Mouse (Mus musculus) MEL (cell line): ENCODE results near the gene Col6a4. TPM values are rescaled to one million over a fixed set of nuclear protein-coding genes. Genes with fewer than 3 reads are reported as not detected.

ENCODE experiments used
- DNase-seq: peaks from one replicate; pipeline ENCODE4 v3.0.0; 2011; ENCODE audit warnings: low read depth, low spot score
- H3K27ac ChIP-seq: 2 replicates; pipeline ENCODE4 v1.5.1; 2012; ENCODE audit warnings: low read depth, mild to moderate bottlenecking, control low read depth, low read length, moderate library complexity; ENCODE audit not compliant: control insufficient read depth
- H3K27me3 ChIP-seq, 2 experiments: fragments of 150-350 bp in 1 of 2; sonication (generic) in 1 of 2; 2 replicates each; pipeline ENCODE4 v1.6.1; 2012; ENCODE audit warnings: low read length in 2 of 2, mild to moderate bottlenecking in 2 of 2, improper control_type of control experiment in 1 of 2, moderate library complexity in 1 of 2; ENCODE audit not compliant: insufficient read depth in 2 of 2, control insufficient read depth in 1 of 2
- H3K36me3 ChIP-seq, 2 experiments: 2 replicates each; pipeline ENCODE4 v1.6.1; 2012 to 2014; ENCODE audit warnings: low read length in 2 of 2, improper control_type of control experiment in 1 of 2, inconsistent platforms in 1 of 2, mild to moderate bottlenecking in 1 of 2; ENCODE audit not compliant: insufficient read depth in 2 of 2, control insufficient read depth in 1 of 2
- H3K4me1 ChIP-seq, 2 experiments: fragments of 150-350 bp in 1 of 2; sonication (generic) in 1 of 2; 2 replicates each; pipeline ENCODE4 v1.6.1; 2012; ENCODE audit warnings: low read length in 2 of 2, improper control_type of control experiment in 1 of 2, mild to moderate bottlenecking in 1 of 2; ENCODE audit not compliant: insufficient read depth in 2 of 2, control insufficient read depth in 1 of 2
- H3K4me3 ChIP-seq, 2 experiments: fragments of 150-350 bp in 1 of 2; sonication (generic) in 1 of 2; 2 replicates each; pipeline ENCODE4 v1.5.1; 2012; ENCODE audit warnings: low read depth in 2 of 2, low read length in 2 of 2, mild to moderate bottlenecking in 2 of 2, moderate library complexity in 2 of 2, control low read depth in 1 of 2, improper control_type of control experiment in 1 of 2; ENCODE audit not compliant: control insufficient read depth in 1 of 2, insufficient read depth in 1 of 2
- H3K79me2 ChIP-seq: 2 replicates; pipeline ENCODE4 v1.6.1; 2012; ENCODE audit warnings: mild to moderate bottlenecking, low read length, moderate library complexity; ENCODE audit not compliant: control insufficient read depth, poor library complexity, insufficient read depth
- H3K9ac ChIP-seq: 2 replicates; pipeline ENCODE4 v1.6.1; 2012; ENCODE audit warnings: low read depth, mild to moderate bottlenecking, control low read depth, low read length, moderate library complexity; ENCODE audit not compliant: control insufficient read depth, poor library complexity, severe bottlenecking
- H3K9me3 ChIP-seq: fragments of 150-350 bp; sonication (generic); replicated peaks from 2 replicates; pipeline ENCODE4 v1.6.1; 2012; ENCODE audit warnings: mild to moderate bottlenecking, low read length, improper control_type of control experiment, moderate library complexity; ENCODE audit not compliant: insufficient read depth
- CTCF ChIP-seq, 3 experiments: IDR thresholded peaks in 2 of 3; conservative IDR thresholded peaks in 1 of 3; 2 replicates each; pipeline ENCODE4 v1.5.1; 2011 to 2012; ENCODE audit warnings: low read length in 3 of 3, low read depth in 2 of 3, mild to moderate bottlenecking in 2 of 3, improper control_type of control experiment in 1 of 3, inconsistent platforms in 1 of 3, mixed read lengths in 1 of 3, moderate library complexity in 1 of 3; ENCODE audit not compliant: control insufficient read depth in 1 of 3, insufficient read depth in 1 of 3, poor library complexity in 1 of 3, severe bottlenecking in 1 of 3
- HCFC1 ChIP-seq: IDR thresholded peaks from 2 replicates; pipeline ENCODE4 v1.6.1; 2012; ENCODE audit warnings: low read depth, mild to moderate bottlenecking, inconsistent platforms, low read length, improper control_type of control experiment, moderate library complexity
- JUND ChIP-seq: IDR thresholded peaks from 2 replicates; pipeline ENCODE4 v1.6.1; 2011; ENCODE audit warnings: low read depth, mild to moderate bottlenecking, improper control_type of control experiment, low read length
- NRF1 ChIP-seq: IDR thresholded peaks from 2 replicates; pipeline ENCODE4 v1.6.1; 2014; ENCODE audit warnings: low read depth, mild to moderate bottlenecking, inconsistent platforms, low read length, improper control_type of control experiment, moderate library complexity; ENCODE audit not compliant: poor library complexity, insufficient read depth, severe bottlenecking
- RAD21 ChIP-seq: IDR thresholded peaks from 2 replicates; pipeline ENCODE4 v1.6.1; 2011; ENCODE audit warnings: mild to moderate bottlenecking, low read depth, low read length, improper control_type of control experiment
- RCOR1 ChIP-seq: IDR thresholded peaks from 2 replicates; pipeline ENCODE4 v1.6.1; 2012; ENCODE audit warnings: low read depth, mild to moderate bottlenecking, inconsistent platforms, low read length, improper control_type of control experiment
- TBP ChIP-seq: IDR thresholded peaks from 2 replicates; pipeline ENCODE4 v1.8.0; 2011; ENCODE audit warnings: low read depth, low read length, improper control_type of control experiment
- USF1 ChIP-seq: IDR thresholded peaks from 2 replicates; pipeline ENCODE4 v1.6.1; 2014; ENCODE audit warnings: low read depth, mild to moderate bottlenecking, inconsistent platforms, low read length, improper control_type of control experiment, moderate library complexity
- ZKSCAN1 ChIP-seq: IDR thresholded peaks from 2 replicates; pipeline ENCODE4 v1.6.1; 2012; ENCODE audit warnings: low read depth, mild to moderate bottlenecking, inconsistent platforms, low read length, improper control_type of control experiment, moderate library complexity
- polyA plus RNA-seq, 2 experiments: library from polyadenylated mRNA; stranded (reverse) in 1 of 2; unstranded in 1 of 2; fragments of >175 nt in 1 of 2; fragments of >200 nt in 1 of 2; gene quantifications; 2 replicates each; pipeline versions ENCODE4 v1.2.1 to v1.2.4; 2012; ENCODE audit warnings: low replicate concordance in 2 of 2, low read depth in 1 of 2; ENCODE audit not compliant: insufficient read length in 2 of 2, insufficient read depth in 1 of 2, missing spikeins in 1 of 2
- total RNA-seq: library from RNA; depleted of rRNA; stranded (reverse); fragments of 300-350 nt; gene quantifications from 2 replicates; pipeline ENCODE4 v1.2.3, GENCODE M21; 2012

Col6a4 gene
- total and polyA plus RNA-seq, 3 experiments: not detected

DNA sequence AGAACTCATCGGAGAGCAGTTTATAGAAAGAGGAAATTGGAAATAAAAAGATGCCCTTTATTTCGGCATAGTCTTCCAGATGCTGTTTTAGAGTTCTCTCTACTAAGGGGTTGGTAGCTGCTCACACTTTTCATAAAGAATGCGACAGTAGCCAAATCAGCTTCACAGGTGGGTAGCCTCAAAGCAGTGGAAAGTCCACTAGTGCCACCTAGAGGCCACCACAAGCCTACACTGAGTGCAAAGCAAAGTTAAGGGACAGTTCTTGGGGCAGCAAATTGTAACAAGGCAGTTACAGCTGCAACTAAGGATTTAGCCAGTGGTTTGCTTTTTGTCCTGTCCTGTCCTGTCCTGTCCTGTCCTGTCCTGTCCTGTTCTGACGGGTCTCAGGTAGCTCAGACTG lies 27.0 kb upstream of the Col6a4 start:
- Histone ChIP-seq H3K79me2 (no peaks in the 10 kb centered on the region), H3K36me3 (no peaks in the 10 kb centered on the region), H3K27me3 (no peaks in the 10 kb centered on the region), H3K27ac (no peak overlapping the region), H3K4me3 (no peak overlapping the region)
- TF ChIP-seq NRF1 (no peak), CTCF (IDR thresholded peaks at IDR 0.05 in 2 of 3, conservative IDR thresholded peaks at IDR 0.05 in 1 of 3; ENCODE audit: control insufficient read depth in 1 of 3, insufficient read depth in 1 of 3, low read depth in 2 of 3, low read length in 3 of 3, poor library complexity in 1 of 3, severe bottlenecking in 1 of 3) (peak; percentile 56 to 69 (median 60)), RAD21 (peak; percentile 47)
- TF ChIP-seq, all 39 proteins: peak for 2
- DNase-seq: peak; percentile 57
- Histone ChIP-seq H3K9me3 (no peaks in the 10 kb centered on the region), H3K9ac (no peak overlapping the region), H3K4me1 (no peaks in the 10 kb centered on the region)

DNA sequence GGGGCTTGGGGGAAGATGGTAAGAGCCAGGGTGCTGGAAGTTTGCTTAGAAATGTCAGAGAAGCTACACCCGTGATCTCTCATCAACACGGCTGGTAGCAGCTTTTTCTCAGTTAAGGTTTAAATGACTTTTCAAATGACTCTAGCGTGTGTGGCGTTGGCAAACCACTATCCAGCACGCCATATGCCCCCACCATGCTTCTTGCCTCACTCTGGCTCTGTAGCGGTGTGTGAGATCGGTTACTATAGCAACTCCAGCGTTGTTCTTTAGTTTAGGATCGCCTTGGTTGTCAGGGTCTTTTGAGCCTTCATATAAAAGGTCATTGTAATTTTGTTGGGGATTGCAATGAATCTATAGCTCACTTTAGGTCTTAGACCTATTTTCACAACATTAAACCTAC lies 22.5 kb upstream of the Col6a4 start:
- TF ChIP-seq RCOR1: no peak
- TF ChIP-seq JUND: no peak
- no peak for TF ChIP-seq HCFC1
- no peak for TF ChIP-seq TBP
- TF ChIP-seq, all 39 proteins: peak for 0
- Histone ChIP-seq H3K4me1 (no peaks in the 10 kb centered on the region), H3K79me2 (no peaks in the 10 kb centered on the region), H3K9ac (no peak overlapping the region), H3K9me3 (no peaks in the 10 kb centered on the region), H3K27ac (no peak overlapping the region), H3K36me3 (no peaks in the 10 kb centered on the region), H3K27me3 (no peaks in the 10 kb centered on the region; a peak in 2 of 4 replicates), H3K4me3 (no peak overlapping the region)
- no peak for DNase-seq

DNA sequence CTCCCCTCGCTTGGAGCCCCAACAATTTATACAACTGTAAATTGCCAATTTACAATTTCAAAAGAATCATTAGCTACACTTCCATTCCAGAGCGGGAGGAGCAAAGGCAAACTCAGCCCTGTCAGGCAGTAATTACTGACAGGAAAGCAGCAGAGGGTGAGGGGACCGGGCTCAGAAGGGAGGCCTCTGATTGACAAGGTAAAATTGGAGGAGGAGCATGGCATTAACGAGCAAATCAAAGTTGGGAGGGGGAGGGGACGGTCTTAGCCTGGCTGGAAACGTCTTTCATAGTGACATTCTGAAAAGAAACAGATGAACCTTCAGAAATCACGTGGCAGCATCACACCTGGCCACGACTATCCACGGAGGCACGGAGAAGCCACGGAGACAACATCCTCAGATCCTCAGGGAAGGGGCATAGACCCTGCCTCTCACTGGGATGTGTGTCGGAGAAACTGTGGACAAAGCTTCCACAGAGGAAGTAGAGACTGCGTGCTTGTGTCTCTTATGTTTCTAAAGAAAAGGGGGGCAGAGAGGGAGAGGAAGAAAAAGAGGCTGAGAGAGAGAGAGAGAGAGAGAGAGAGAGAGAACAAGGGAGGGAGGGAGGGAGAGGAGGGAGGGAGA lies 19.3 kb upstream of the Col6a4 start:
- Histone ChIP-seq H3K4me3 (no peak overlapping the region), H3K36me3 (no peaks in the 10 kb centered on the region), H3K27ac (no peak overlapping the region), H3K9me3 (no peaks in the 10 kb centered on the region), H3K27me3 (no peaks in the 10 kb centered on the region; a peak in 2 of 4 replicates), H3K79me2 (no peaks in the 10 kb centered on the region), H3K4me1 (no peaks in the 10 kb centered on the region), H3K9ac (no peak overlapping the region)
- TF ChIP-seq ZKSCAN1: no peak
- TF ChIP-seq USF1: no peak
- no peak for DNase-seq
